Mouse (Mus musculus): Measurements from ENCODE around the gene Hephl1.

- TF ChIP-seq MYC (IDR thresholded peaks at IDR 0.05; ENCODE audit: low read depth, low read length) (no peak), CTCF (IDR thresholded peaks at IDR 0.05 in 2 of 3, conservative IDR thresholded peaks at IDR 0.05 in 1 of 3; ENCODE audit: control insufficient read depth in 1 of 3, insufficient read depth in 1 of 3, low read depth in 2 of 3, low read length in 3 of 3, poor library complexity in 1 of 3, severe bottlenecking in 1 of 3) (no peak), POLR2AphosphoS2 (IDR thresholded peaks at IDR 0.05; ENCODE audit: low read length) (no peak), EP300 (IDR thresholded peaks at IDR 0.05; ENCODE audit: low read depth in 1 of 2, low read length in 2 of 2) (no peak), E2F4 (IDR thresholded peaks at IDR 0.05; ENCODE audit: borderline replicate concordance, low read depth, low read length) (no peak), MAFK (IDR thresholded peaks at IDR 0.05; ENCODE audit: borderline replicate concordance, low read depth, low read length) (no peak), CHD2 (IDR thresholded peaks at IDR 0.05; ENCODE audit: low read length) (no peak), HCFC1 (IDR thresholded peaks at IDR 0.05; ENCODE audit: low read depth, low read length) (no peak), MEF2A (IDR thresholded peaks at IDR 0.05; ENCODE audit: extremely low read depth, insufficient replicate concordance, low read depth, low read length, poor library complexity, severe bottlenecking) (no peak), ZNF384 (IDR thresholded peaks at IDR 0.05; ENCODE audit: low read depth, low read length) (no peak), MAZ (IDR thresholded peaks at IDR 0.05; ENCODE audit: low read depth, low read length) (no peak), TAL1 (IDR thresholded peaks at IDR 0.05; ENCODE audit: low read length) (no peak)
Measured at GRCm38 (mm10) chr9:15122431-15122830, 10.5 kb upstream of the Hephl1 start.

All from MEL (cell line).